Mouse (Mus musculus) c-Kit-positive CD71-positive TER-119-negative erythroid progenitor cells, embryonic 14.5 days (primary cell): ENCODE data around the gene Cotl1.
"Not testable (repeated sequence)": the region's sequence is repeated elsewhere in the genome, so short reads cannot be mapped to it uniquely, and the experiment has no call there.

Experiments
- DNase-seq: peaks from one replicate; pipeline ENCODE4 v3.0.0-alpha.2; 2013; ENCODE audit warnings: low read depth

Gene Cotl1

DNA sequence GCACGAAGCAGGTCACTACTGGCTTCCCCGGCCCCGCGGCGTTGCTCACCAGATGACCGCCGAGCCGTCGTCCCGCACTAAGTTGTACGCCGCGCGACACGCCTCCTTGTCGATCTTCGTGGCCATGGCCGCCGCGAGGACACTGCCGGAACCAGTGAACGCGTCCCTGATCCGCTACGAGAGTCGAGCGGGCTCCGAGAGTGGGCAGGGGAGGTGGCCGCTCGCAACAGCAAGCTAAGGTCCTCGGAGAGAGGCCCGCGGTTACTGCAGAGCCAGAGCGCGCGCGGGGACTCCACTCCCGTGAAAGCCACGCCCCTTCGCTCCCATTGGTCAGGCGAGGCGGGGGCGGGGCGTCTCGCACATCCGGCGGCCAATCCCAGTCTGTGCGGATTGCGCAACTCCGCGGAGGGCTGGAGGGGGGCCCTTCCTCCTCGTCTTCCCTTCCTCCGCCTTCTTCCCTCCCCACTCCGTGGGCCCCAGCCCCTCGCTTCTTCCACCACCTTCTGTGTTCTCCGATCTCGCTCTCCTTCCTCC lies at the start of gene Cotl1:
Gene Cotl1, minus strand, starts transcription at position 270 of the 534 bp plus-strand sequence.
- DNase-seq: peak; percentile 89

DNA sequence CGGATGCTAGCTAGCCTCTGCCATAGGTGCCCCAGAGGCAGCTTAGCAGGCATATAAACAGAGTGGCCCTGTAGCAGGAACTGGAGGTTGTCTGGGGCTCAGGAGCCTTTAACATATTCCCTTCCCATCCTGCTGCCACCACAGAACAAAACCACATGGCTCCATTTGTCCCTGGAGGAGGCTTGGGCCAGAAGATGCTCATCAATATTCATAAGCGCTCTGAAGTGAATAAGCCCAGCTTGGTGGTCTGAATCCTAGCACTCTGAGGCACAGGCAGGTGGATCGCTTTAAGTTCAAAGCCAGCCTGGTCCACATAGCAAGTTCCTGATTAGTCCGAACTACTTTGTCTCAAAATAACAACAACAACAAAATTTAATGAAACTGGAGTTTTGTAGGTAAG lies 47.7 kb upstream of the Cotl1 start:
- DNase-seq: no peak

DNA sequence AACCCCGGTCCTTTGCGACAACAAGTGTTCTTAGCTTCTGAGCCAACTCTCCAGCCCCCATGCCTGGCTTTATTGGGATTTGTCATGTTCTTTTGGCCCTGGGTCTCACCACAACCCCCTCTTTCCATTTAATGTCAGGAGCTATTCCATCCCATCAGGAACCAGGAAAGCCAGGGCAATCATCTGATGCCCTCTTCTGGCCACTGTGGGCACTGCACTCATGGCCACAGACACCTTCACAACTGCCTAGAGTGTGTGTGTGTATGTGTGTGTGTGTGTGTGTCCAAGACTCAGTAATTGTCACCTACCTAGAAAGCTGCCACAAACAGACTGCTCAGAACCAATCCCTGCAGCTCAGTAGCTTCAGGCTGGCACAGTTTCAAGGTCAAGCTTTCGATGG lies 46.8 kb upstream of the Cotl1 start:
- no peak for DNase-seq

DNA sequence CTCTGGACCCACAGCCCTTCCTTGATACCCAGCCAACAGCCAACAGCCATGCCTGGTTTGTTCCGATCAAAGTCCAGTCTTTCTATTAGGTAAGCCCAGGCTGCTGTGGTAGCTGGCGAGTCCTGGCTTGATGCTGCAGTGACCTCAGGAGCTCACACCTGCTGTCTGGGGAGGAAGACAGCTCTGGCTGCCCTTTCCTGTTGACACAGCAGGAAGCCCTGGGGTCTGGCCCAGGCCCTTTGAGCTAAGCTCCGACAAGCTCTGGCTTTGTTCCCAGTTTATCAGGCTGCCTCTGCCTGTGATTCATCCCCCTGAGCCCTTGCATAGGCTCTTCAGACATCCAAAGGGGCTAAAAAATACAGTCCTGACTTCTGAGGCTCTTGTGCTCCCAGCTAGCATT lies 45.3 kb upstream of the Cotl1 start:
- DNase-seq: no peak

DNA sequence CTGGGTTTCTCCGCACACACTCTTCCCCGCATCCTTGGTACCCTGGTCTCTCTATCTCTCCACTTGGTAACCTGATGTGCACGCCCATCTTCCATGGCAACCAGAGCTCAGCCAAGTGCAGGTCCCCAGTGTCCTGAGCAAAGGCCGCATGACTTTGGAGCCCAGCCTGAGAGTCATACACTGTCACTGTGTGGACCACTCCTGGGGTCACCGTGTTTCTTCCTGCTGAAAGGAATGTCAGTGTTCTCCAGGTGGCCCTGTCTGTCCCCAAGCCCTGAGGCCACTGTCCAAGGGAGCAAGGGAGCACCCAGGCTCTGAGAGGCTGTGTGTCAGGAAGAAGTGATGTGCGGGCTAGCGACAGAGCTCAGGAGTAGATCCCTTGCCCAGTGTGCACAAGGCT lies 42.9 kb upstream of the Cotl1 start:
- DNase-seq: no peak

DNA sequence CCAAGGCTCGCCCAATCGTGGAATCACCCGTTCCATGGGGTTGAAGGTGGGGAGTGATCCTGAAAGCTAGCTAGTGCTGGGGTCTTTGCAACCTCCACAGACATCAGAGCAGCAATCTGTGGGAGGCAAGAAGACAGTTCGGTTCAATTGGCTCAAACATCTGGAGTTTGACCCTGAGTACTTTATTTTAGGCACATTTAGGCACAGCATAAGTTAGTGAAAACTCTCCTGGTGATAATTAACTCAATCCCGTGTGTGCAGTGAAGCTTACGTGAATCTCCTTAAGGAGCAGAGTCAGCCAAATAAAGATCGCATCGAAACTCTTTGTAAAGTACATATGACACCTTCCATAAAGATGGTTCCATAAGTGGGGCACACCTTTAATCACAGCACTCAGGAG lies 41.6 kb upstream of the Cotl1 start:
- no peak for DNase-seq

DNA sequence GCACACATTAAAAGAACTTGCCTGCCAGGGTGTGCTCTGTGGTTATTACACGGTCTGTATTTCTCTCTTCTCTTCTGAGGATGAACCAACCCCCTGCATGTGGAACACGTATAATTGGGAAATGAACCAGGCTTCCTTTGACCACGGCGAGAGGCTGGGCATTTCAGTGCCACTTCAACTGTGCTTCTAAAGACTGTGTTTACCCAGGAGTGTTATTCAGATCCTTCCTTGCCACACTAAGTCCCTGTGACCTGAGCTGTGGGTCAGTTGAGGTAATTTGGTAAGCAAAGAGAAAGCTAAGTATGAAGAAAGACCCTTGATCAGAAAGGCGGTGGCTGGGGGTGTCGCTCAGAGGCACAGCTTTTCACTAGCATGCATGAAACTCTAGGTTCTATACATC lies 41.0 kb upstream of the Cotl1 start:
- DNase-seq: no peak

DNA sequence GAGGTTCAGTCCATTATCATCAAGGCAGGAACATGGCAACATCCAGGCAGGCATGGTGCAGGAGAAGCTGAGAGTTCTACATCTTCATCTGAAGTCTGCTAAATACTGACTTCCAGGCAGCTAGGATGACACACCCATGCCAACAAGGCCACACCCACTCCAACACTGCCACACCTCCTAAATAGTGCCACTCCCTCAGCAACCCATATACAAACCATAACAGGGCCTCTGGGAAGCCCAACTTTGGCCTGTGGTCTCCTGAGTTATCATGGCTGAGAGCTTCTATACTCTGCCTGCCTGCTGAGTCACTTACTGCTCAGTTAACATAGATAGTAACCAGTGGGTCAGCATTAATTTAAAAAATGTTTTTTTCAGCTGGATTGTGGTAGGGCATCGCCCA lies 32.8 kb upstream of the Cotl1 start:
- peak; percentile 58 for DNase-seq

DNA sequence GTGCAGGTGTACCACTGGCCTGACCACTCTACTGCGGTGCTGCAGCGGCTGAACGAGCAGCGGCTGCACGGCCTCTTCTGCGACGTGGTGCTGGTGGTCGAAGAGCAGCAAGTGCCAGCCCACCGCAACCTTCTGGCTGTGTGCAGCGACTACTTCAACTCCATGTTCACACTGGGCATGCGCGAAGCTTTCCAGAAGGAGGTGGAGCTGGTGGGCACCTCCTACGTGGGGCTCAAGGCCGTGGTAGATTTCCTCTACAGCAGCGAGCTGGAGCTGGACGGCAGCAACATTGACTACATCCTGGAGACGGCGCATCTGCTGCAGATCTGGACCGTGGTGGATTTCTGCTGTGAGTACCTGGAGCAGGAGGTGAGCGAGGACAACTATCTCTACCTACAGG lies 29.3 kb upstream of the Cotl1 start:
- no peak for DNase-seq

DNA sequence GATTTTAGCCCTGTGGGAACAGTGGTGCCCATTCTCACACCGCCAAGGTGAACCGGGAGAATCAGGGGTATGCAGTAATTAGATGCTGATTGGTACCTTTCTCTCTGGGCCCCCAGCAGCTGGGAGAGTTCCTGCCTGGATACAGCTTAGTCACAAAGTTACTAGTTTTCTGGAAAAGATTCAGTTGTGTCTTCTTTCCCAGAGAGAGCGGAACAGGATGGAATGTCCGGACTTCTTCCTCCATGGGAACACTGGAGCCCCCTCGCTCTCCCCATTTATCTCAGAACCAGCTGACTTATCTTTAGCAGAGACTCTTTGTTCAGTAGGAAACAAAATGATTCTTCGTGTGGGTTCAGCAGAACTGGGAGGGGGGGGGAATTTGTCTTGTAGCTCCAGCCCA lies 22.4 kb upstream of the Cotl1 start:
- DNase-seq: no peak

DNA sequence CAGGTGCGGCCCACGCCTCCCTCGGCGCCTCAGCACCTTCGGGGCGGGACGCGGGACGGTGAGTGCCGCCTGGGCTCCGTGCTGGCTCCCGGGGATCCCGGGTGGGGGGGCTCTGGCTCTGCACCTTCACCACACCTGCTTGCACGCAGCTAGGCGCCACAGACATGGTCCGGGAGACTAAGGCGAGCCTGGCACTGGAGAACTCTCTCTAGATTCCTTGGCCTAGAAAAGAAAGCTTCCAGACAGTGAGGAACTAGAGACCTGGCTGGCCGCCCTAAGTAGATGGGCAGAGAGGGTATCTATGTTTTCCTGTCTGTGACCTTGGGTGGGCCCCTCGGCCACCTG lies 22.0 kb upstream of the Cotl1 start:
- DNase-seq: no peak

DNA sequence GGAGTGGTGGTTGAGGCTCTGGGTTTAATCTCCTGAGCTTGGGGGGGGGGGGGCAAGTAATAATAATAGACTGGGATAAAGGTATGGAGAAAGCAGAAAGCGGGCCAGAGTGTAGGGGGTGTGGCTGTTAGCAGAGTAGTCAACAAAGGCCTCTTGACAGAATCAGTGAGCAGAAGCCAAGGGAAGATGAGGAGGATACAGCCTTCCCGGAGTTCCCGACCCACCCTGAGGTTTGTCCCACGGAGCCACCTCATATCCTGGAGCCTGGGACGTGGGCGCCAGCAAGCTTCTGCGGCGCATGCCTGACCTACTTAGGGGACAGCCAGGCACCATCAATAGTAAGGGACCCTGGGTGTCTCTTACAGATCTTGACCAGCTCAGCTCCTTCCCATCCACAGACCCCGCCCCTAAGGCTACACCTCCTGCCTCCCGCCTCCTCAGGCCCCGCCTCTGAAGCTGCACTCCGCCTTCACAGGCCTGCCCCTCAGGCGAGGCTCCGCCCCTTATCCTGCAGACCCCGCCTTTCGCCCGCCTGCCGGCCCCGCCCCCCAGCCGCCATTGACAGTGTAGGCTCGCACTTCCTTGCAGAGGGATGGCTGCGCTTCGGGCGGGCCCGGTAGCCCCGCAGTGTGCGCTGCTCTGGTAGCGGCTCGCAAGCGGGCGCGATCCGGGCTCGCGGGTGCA lies 21.5 kb upstream of the Cotl1 start, which contains the start of gene Klhl36:
Gene Klhl36, plus strand, starts transcription at position 561 of the 684 bp plus-strand sequence.
- peak; percentile 86 for DNase-seq

DNA sequence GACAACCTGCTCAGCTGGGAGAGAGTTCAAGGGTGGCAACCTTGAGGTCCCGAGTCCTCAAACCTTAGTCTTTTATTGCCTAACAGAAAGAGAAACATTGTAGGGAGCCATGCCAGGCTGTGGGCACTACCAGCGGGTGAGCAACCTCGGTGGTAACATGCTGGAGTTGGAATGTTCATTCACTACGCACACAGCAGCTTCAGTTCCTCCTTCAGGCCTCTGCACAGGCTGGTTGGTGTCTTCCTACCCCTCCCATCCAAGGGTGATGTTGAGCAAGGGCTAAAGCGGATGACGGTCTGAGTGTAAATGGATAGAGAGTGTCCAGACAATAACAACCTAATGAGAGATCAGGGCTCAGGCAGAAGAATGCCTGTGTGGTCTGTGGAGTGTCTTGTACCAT lies 17.4 kb upstream of the Cotl1 start:
- no peak for DNase-seq

DNA sequence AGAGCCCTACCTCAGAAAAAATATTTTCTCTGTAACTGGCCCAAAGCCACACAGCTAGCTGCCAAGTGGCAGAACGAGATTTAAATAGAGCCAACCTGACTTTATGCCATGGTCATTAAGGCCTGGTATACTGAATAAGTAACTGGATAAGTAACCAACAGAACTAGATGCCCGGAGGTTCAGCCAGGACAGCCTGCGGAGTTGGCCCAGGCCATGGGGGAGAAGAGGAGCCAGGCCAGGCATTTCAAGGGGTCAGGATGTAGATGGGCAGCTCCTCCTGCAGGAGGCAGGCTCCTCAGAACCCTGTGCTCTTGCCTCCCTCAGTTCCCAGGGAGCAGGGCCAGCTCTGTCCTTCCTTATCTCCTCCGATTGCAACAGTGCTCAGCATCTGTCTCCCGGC lies 15.3 kb upstream of the Cotl1 start:
- no peak for DNase-seq

DNA sequence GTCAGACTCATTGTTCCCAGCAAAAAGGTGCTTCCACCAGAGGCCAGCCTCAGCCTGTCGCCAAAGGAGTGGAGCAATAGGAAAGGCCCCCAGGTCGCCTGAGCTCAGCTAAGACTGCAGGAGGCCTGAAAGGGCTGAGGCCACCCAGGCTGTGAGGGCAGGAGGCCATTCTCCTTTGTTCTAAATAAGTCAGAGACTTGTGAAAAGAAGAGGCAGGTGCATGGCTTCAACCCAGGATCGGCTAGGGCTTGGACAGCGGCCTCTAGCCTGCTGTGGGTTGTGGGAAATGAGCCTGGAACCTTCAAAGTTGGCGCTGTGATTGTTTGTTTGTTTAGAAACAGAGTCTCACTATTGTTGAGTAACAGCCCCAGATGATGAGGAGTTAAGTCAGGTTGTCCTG lies 13.7 kb upstream of the Cotl1 start:
- no peak for DNase-seq

DNA sequence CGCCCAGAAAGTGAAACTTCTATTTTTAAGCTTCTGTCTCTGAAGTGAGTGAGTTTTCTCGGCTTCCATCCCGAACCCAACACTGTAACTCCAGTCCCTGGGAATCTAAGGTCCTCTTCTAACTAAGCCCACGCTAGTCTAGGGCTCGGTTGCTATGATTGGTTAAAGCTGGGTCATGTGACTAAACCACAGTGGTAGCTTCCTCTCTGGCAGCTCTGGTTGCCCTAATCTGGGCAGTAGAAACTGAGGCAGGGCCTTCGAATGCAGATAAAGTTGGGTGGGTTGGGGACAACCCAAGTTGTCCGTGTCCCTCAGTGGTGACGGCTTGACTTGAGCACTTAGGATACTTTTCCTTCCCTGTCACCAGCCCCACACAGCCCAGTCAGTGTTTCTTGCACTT lies 13.2 kb upstream of the Cotl1 start:
- DNase-seq: no peak

DNA sequence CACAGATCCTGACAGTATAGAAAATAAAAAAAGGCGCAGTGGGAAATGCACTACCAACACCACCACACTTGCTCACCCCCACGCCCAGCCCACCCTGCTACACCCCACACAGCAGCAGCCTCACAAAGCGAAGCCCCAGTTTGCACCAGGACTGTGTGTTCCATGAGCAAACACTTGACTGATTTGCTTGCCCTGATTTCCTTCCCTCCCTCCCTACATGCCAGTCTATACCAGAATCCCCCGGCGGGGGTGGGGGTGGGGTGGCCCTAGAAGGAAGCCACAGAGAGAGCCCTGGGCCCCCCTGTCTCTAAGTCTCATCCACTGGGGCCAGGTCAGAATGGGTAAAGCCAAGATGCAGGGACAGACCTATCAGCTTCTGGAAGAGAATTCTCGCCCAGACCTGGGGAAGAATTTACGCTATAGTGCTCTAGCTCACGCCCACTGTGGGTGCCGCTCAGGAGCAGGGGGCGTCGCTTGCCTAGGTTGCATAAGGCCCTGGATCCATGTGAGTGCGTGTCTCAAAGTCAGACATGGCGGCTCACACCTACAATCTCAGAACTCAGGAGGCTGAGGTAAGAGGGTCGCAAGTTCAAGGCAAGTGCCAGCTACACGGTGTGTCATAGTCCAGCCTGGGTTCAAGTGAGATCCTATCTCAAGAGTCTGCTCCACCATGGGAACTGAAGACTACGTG lies 7.0 kb upstream of the Cotl1 start:
- no peak for DNase-seq

DNA sequence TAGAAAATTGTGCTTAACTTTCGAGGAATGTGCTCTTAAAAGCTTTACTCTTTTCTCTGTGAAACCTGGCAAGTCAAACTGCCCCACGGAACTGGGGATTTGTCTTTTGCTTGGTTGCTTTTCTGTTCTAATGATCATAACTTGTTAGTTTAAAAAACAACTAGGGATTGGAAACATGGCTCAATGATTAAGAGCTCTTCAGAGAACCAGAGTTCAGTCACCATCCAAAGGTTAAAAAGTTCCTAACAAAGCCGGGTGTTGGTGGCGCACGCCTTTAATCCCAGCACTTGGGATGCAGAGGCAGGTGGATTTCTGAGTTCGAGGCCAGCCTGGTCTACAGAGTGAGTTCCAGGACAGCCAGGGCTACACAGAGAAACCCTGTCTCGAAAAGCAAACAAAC lies 5.4 kb upstream of the Cotl1 start:
- DNase-seq: not testable (repeated sequence)

DNA sequence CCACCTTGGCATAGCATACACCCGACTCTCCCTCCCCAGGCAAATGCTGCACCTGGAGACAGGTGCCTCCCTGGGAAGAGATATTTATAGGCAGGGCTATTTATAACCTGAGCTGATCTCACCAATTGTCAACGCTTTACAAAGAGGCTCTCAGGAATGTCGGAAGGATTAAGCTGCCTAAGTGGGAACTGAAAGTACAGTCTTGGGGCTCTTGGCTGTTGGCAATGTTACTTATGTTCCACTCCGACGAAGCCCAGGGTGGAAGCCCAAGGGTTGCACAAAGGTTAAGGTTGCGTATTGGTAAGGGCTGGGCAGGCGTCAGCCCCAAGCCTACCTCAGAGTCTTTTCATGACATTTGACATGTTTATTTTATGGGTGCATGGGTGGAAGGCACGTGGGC lies 4.2 kb upstream of the Cotl1 start:
- no peak for DNase-seq

DNA sequence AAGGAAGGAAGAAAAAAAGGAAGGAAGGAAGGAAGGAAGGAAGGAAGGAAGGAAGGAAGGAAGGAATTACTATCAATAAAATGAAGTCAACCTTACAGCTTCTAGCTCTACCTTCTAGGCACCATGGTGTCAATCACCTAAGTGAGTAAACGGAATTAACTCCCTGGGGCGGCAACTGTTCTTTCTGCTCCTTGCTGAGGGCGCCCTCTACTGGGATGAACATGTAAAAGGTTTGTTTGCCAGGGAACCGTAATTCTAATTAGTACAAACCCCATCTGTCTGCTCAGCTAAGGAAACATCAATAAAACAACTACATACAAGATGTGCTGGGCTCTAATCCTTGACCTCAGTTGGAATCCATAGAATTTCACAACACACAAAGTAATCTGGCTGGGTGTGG lies 3.1 kb upstream of the Cotl1 start:
- peak; percentile 74 for DNase-seq

DNA sequence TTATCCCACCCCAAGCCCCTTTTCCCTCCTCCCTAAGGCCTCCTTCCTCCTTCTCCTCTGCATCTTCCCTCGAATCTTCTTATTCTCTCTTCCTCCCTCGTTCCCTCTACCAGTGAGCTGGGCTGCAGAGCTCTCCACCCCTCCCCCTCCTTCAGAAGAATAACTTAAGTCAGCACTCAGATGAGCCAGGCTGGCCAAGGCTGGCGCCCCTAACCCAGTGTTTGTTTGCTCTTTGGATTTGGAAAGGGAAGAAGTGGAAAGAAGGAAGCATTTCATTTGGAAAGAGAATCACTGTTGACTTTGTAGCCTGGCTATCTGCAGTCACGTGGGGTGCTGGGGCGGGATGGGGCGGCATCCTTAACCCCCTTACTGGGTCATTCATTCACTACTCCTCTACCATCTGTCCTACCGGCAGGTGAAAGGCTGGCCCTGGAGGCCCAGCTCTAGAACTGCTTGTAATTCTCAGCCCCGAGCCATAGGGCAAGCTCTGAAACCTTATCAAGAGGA lies 614 bp upstream of the Cotl1 start:
- no peak for DNase-seq

DNA sequence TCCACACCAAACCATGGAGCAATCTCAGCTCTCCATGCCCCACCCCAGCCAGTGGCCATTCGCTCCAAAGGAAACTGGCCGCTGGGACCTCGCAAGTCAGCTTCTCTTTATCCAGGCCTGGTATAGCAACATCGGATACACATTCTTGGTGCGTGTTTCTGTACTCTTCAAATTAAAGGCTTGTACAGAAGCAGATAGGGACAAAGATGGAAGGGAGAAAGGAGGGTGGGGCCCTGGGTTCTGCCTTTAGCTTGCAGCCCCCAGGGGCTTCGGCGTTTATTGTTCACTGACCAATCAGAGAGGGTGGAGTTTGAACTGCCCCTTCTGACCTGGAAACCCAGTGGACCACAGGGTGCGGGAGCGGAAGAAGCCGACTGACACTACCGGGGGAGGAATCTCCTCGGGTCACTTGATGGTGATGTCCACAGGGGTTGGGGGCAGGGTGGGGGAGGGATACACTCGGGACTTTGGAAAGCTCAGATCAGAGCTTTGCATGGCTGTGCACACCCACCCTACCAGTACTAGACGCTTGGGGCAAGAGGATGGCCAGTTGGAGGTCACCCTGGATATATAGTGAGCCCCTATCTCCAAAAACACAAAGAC lies 824 bp downstream of the Cotl1 start:
- DNase-seq: no peak

DNA sequence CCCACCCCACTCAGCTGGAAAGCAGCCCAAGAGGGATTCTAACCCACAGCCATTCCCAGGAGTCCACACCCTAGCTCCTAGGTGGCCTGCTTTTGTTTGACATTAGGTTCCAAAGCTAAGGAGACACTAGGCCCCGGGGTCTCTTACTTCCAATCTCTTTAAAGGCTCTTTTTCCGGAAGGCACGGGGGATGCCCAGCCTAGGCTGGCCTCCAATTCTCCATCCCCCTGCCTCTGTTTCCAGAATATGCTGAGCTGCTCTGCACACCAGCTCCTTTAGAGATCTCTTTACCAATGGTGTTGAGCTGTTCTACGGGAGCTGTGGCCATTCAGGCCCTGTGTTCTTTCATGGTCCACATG lies 1.4 kb downstream of the Cotl1 start:
- no peak for DNase-seq
